Mouse (Mus musculus) heart, adult 18-20 months (tissue): ENCODE measurements around the gene Pard3. TPM values are rescaled to one million over a fixed set of nuclear protein-coding genes. Genes with fewer than 3 reads are reported as not detected.

Source experiments
- DNase-seq, 2 experiments: peaks; one replicate each; pipeline ENCODE4 v3.0.0; 2021 to 2022; ENCODE audit warnings: mixed read lengths in 1 of 2
- total RNA-seq, 2 experiments: library from RNA; stranded (reverse); gene quantifications; 2 replicates each; pipeline ENCODE4 v1.2.3; 2021

The Pard3 gene
- total RNA-seq, 2 experiments from 2014 or later = 29.3 to 31.8 TPM

GRCm38 (mm10) chr8:127230233-127230595, 166.5 kb downstream of the Pard3 start:
- no peak for DNase-seq

- DNase-seq = no peak
Measured at GRCm38 (mm10) chr8:127243351-127243750, 179.7 kb downstream of the Pard3 start.

GRCm38 (mm10) chr8:127243841-127244240, 180.1 kb downstream of the Pard3 start:
- DNase-seq = no peak

GRCm38 (mm10) chr8:127250746-127251145, 187.1 kb downstream of the Pard3 start:
- DNase-seq = no peak

- DNase-seq = no peak
Measured at GRCm38 (mm10) chr8:127251476-127251875, 187.8 kb downstream of the Pard3 start.

- DNase-seq = no peak
Measured at GRCm38 (mm10) chr8:127251985-127252384, 188.3 kb downstream of the Pard3 start.

GRCm38 (mm10) chr8:127254625-127255024, 190.9 kb downstream of the Pard3 start:
- DNase-seq = no peak

- DNase-seq = no peak
Measured at GRCm38 (mm10) chr8:127257086-127257485, 193.4 kb downstream of the Pard3 start.

- no peak for DNase-seq
Measured at GRCm38 (mm10) chr8:127261051-127261450, 197.4 kb downstream of the Pard3 start.

GRCm38 (mm10) chr8:127262026-127262425, 198.3 kb downstream of the Pard3 start:
- peak in 1 of 2 experiments; percentile 16 for DNase-seq

GRCm38 (mm10) chr8:127262436-127262835, 198.7 kb downstream of the Pard3 start:
- DNase-seq = no peak

- DNase-seq = no peak
Measured at GRCm38 (mm10) chr8:127262926-127263325, 199.2 kb downstream of the Pard3 start.

- DNase-seq = no peak
Measured at GRCm38 (mm10) chr8:127263457-127263856, 199.8 kb downstream of the Pard3 start.

GRCm38 (mm10) chr8:127264691-127265470, 201.2 kb downstream of the Pard3 start:
- DNase-seq = no peak

- DNase-seq = no peak
Measured at GRCm38 (mm10) chr8:127266777-127267176, 203.1 kb downstream of the Pard3 start.

- no peak for DNase-seq
Measured at GRCm38 (mm10) chr8:127268239-127269024, 204.7 kb downstream of the Pard3 start.

GRCm38 (mm10) chr8:127269082-127269747, 205.5 kb downstream of the Pard3 start:
- no peak for DNase-seq

- DNase-seq = no peak
Measured at GRCm38 (mm10) chr8:127271186-127271585, 207.5 kb downstream of the Pard3 start.

- DNase-seq = no peak
Measured at GRCm38 (mm10) chr8:127280299-127280974, 216.7 kb downstream of the Pard3 start.

- no peak for DNase-seq
Measured at GRCm38 (mm10) chr8:127281035-127281434, 217.3 kb downstream of the Pard3 start.

GRCm38 (mm10) chr8:127284462-127285216, 220.9 kb downstream of the Pard3 start:
- DNase-seq = no peak

- no peak for DNase-seq
Measured at GRCm38 (mm10) chr8:127287816-127288215, 224.1 kb downstream of the Pard3 start.
